Mouse (Mus musculus) left cerebral cortex, postnatal 10 days (tissue): ENCODE measurements around the gene Col20a1. TPM values are rescaled to one million over a fixed set of nuclear protein-coding genes. Genes with fewer than 3 reads are reported as not detected.
A peak's percentile ranks its signal among the peaks of the same experiment; 100 is the strongest.

ENCODE experiments used
- DNase-seq, 2 experiments: peaks; one replicate each; pipeline ENCODE4 v3.0.0; 2021 to 2022; ENCODE audit warnings: low spot score in 2 of 2, mixed read lengths in 1 of 2; ENCODE audit errors: extremely low spot score in 1 of 2
- intact Hi-C: fragments of 180-260 bp; cut with DNase I; formaldehyde crosslinking; loops from one replicate; pipeline ENCODE4 v1.15.1; 2025
- total RNA-seq, 2 experiments: library from RNA; stranded (reverse); gene quantifications; 2 replicates each; pipeline ENCODE4 v1.2.3; 2021

Gene Col20a1
- total RNA-seq, 2 experiments from 2014 or later = 0.87 to 0.94 TPM

- DNase-seq = no peak
- intact Hi-C loops = no loop called here
Observed at GRCm38 (mm10) chr2:181048252-181048945, 62.1 kb downstream of the Col20a1 start.

- intact Hi-C loops = no loop called here
- no peak for DNase-seq
Observed at GRCm38 (mm10) chr2:181048986-181049385, 62.7 kb downstream of the Col20a1 start.

- no peak for DNase-seq
- intact Hi-C loops = loop anchor here (10.0 kb wide), 1 partner anchor 127 kb away; the partner anchor contains the start of genes Birc7 and Ythdf1
Observed at GRCm38 (mm10) chr2:181052171-181052570, 65.8 kb downstream of the Col20a1 start.

GRCm38 (mm10) chr2:181057341-181057740 lies 71.0 kb downstream of the Col20a1 start:
- DNase-seq = peak in 1 of 2 experiments; percentile 62
- intact Hi-C loops = loop anchor here (5.0 to 10.0 kb wide), 2 partner anchors 60 to 133 kb away; partner anchors contain the start of genes Birc7 and Ythdf1

- intact Hi-C loops = loop anchor here (5.0 to 10.0 kb wide), 2 partner anchors 61 to 133 kb away; partner anchors contain the start of genes Birc7 and Ythdf1
- DNase-seq = no peak
Observed at GRCm38 (mm10) chr2:181058193-181058592, 71.9 kb downstream of the Col20a1 start.

- peak; percentile 69 to 79 for DNase-seq
- intact Hi-C loops = loop anchor here (10.0 kb wide), 1 partner anchor 265 kb away; no protein-coding TSS in a partner anchor
Observed at GRCm38 (mm10) chr2:181060127-181060526, 73.8 kb downstream of the Col20a1 start.

- no peak for DNase-seq
- intact Hi-C loops = loop anchor here (10.0 kb wide), 1 partner anchor 271 kb away; no protein-coding TSS in a partner anchor
Observed at GRCm38 (mm10) chr2:181065827-181066226, 79.5 kb downstream of the Col20a1 start.

Other genes with a start within 250 kb of the Col20a1 start
- gene Bhlhe23, start 209.6 kb upstream of the Col20a1 start, total RNA-seq = under 1 TPM; 0.30 to 0.45 TPM
- 10 to 100 TPM; 62.7 to 67.6 TPM for gene Ythdf1, start 65.6 kb upstream of the Col20a1 start, total RNA-seq
- gene Birc7, start 57.5 kb upstream of the Col20a1 start, total RNA-seq = not detected
- gene Nkain4, start 31.8 kb upstream of the Col20a1 start, total RNA-seq = 10 to 100 TPM; 39.3 to 39.9 TPM
- 100 to 1,000 TPM; 127 to 128 TPM for gene Arfgap1, start 19.3 kb upstream of the Col20a1 start, total RNA-seq
- gene Chrna4, start 57.0 kb downstream of the Col20a1 start, total RNA-seq = 10 to 100 TPM; 40.5 to 44.1 TPM
- gene Kcnq2, start 148.8 kb downstream of the Col20a1 start, total RNA-seq = 100 to 1,000 TPM; 178 to 181 TPM
- 100 to 1,000 TPM; 898 to 906 TPM for gene Eef1a2, start 170.5 kb downstream of the Col20a1 start, total RNA-seq
- 100 to 1,000 TPM; 111 to 117 TPM for gene Ppdpf, start 200.7 kb downstream of the Col20a1 start, total RNA-seq
- gene Ptk6, start 216.3 kb downstream of the Col20a1 start, total RNA-seq = not detected
- under 1 TPM; 0.21 to 0.22 TPM for gene Srms, start 226.7 kb downstream of the Col20a1 start, total RNA-seq
- gene Fndc11, start 233.5 kb downstream of the Col20a1 start, total RNA-seq = not detected